Mouse (Mus musculus): ENCODE results near the gene 4930555G01Rik.
"Not testable (repeated sequence)": the region's sequence is repeated elsewhere in the genome, so short reads cannot be mapped to it uniquely, and the experiment has no call there.

Gene 4930555G01Rik

DNA sequence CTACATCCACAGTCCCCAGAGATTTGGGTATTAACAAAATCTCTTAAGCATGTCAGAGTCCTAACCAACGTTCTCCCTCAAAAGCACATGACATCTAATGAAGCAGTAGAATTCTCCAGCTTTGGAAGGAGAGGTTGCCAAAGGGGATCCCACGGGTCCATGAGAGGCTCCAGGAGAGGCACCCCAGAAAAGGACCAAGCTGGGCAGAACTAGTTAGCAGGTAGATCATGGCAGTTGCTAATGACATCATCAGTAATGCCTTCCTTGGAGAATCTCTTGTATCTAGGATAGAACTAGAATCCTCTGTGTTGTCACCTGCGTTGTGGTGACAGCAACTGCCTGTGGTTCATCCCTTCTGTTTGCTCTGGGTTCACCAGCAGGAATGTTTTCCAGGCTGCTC is at the start of gene 4930555G01Rik:
Gene 4930555G01Rik (plus strand): TSS at position 301 of the 400 bp plus-strand sequence.
- in situ Hi-C loops (cut with MboI), result not testable (repeated sequence)

DNA sequence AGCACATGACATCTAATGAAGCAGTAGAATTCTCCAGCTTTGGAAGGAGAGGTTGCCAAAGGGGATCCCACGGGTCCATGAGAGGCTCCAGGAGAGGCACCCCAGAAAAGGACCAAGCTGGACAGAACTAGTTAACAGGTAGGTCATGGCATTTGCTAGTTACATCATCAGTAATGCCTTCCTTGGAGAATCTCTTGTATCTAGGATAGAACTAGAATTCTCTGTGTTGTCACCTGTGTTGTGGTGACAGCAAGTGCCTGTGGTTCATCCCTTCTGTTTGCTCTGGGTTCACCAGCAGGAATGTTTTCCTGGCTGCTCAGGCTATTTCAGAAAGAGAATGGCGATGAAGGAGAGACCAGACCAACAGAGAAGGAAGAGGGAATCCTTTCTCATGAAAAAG is 34.8 kb upstream of the 4930555G01Rik start, which contains the start of gene Gm3298:
Gene Gm3298 (plus strand): TSS at position 301 of the 400 bp plus-strand sequence.
- in situ Hi-C loops (cut with MboI), result not testable (repeated sequence)

DNA sequence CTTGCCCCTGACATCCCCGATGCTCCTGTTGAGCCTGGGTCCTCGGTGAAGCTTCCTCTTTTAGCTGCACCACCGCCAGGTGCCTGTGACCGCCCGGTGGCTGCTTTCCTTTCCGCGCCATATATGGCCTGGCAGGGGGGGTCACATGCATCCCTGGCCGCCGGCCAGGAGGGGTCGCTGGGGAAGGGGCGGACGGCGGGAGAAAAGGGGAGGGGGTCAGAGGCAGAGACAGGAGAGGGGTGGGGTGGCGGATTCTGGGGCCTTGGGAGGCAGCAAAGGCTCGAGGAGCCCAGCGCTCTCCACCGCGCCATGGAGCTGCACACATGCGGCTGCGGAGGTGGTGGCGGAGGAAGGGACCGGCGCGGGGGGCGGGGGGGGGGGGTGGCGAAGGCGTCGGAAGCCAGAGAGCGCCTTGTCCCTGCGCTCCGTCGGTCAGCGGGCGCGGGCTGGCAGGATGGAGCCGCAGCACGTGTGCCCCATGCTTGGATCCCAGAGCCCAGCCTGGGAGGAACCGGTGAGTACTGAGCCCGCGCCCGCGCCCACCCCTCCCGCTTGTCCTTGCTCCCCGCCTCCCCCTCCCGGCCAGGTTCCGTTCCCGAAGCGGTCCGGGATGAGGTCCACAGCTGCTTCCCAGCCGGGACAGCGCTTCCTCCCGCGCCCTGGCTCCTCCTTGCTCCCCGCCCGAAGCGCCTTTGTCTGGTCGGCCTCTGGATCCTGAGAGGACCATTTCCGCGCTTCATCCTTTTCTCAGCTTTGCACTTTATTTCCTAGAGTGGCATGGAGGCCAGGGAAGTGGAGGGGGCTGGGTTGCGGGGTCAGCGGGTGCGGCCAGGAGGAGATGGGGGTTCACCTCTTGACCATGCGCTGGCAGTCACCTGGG is 20.4 kb downstream of the 4930555G01Rik start, which contains the start of gene Gm8281:
Gene Gm8281 (plus strand): TSS at position 430 of the 880 bp plus-strand sequence.
- in situ Hi-C loops (cut with MboI), result not testable (repeated sequence)
